Mouse (Mus musculus) bone marrow macrophage, adult 2 months (primary cell): Measurements from ENCODE around the gene Vwa3a.

Source experiments
- CTCF ChIP-seq: IDR thresholded peaks from 2 replicates; pipeline ENCODE4 v1.5.1; 2012; ENCODE audit warnings: low read depth, mild to moderate bottlenecking, low read length, moderate library complexity
- POLR2A ChIP-seq: IDR thresholded peaks from 2 replicates; pipeline ENCODE4 v1.6.1; 2012; ENCODE audit warnings: mild to moderate bottlenecking, low read depth, low read length, borderline replicate concordance

GRCm38 (mm10) chr7:120803268-120803667 is 64.2 kb downstream of the Vwa3a start:
- TF ChIP-seq POLR2A (no peak), CTCF (no peak)
